Mouse (Mus musculus) liver (tissue): ENCODE measurements around the gene Sox13.

Source experiments
- DNase-seq: peaks from one replicate; pipeline ENCODE4 v3.0.0-alpha.2; 2020; ENCODE audit warnings: mixed read lengths

Sox13 gene

GRCm38 (mm10) chr1:133397483-133398237 is 26.5 kb downstream of the Sox13 start:
- DNase-seq, result no peak

- DNase-seq, result no peak
Observed at GRCm38 (mm10) chr1:133397094-133397482, 27.1 kb downstream of the Sox13 start.

GRCm38 (mm10) chr1:133396693-133397092 is 27.5 kb downstream of the Sox13 start:
- DNase-seq, result no peak

GRCm38 (mm10) chr1:133394702-133395101 is 29.5 kb downstream of the Sox13 start:
- no peak for DNase-seq

- DNase-seq, result no peak
Observed at GRCm38 (mm10) chr1:133387539-133388268, 36.5 kb downstream of the Sox13 start.

GRCm38 (mm10) chr1:133386209-133386608 is 38.0 kb downstream of the Sox13 start:
- no peak for DNase-seq

GRCm38 (mm10) chr1:133385506-133385905 is 38.7 kb downstream of the Sox13 start:
- peak; percentile 75 for DNase-seq

- no peak for DNase-seq
Observed at GRCm38 (mm10) chr1:133383157-133383783, 40.9 kb downstream of the Sox13 start.

GRCm38 (mm10) chr1:133382552-133383155 is 41.5 kb downstream of the Sox13 start:
- DNase-seq, result no peak

- DNase-seq, result peak; percentile 78
Observed at GRCm38 (mm10) chr1:133382008-133382407, 42.2 kb downstream of the Sox13 start.

GRCm38 (mm10) chr1:133380347-133381065 is 43.7 kb downstream of the Sox13 start:
- no peak for DNase-seq

- no peak for DNase-seq
Observed at GRCm38 (mm10) chr1:133379986-133380320, 44.2 kb downstream of the Sox13 start.

- DNase-seq, result no peak
Observed at GRCm38 (mm10) chr1:133379254-133379985, 44.8 kb downstream of the Sox13 start.

- no peak for DNase-seq
Observed at GRCm38 (mm10) chr1:133377547-133377946, 46.6 kb downstream of the Sox13 start.

GRCm38 (mm10) chr1:133375696-133376346 is 48.4 kb downstream of the Sox13 start:
- DNase-seq, result no peak

GRCm38 (mm10) chr1:133372113-133372512 is 52.1 kb downstream of the Sox13 start:
- peak; percentile 42 for DNase-seq

- DNase-seq, result no peak
Observed at GRCm38 (mm10) chr1:133371431-133371830, 52.7 kb downstream of the Sox13 start.

- no peak for DNase-seq
Observed at GRCm38 (mm10) chr1:133370352-133370751, 53.8 kb downstream of the Sox13 start.

- no peak for DNase-seq
Observed at GRCm38 (mm10) chr1:133368644-133369043, 55.5 kb downstream of the Sox13 start.

GRCm38 (mm10) chr1:133367606-133368488 is 56.3 kb downstream of the Sox13 start:
- DNase-seq, result no peak
